Mouse (Mus musculus): ENCODE results near the gene Cirbp.

GRCm38 (mm10) chr10:80162716-80163299 is 3.0 kb upstream of the Cirbp start:
- no peak for TF ChIP-seq CTCF (IDR thresholded peaks at IDR 0.05; ENCODE audit: low read depth, low read length)
- no peak for TF ChIP-seq POLR2A (IDR thresholded peaks at IDR 0.05; ENCODE audit: extremely low read depth, insufficient read depth, low read length)
